Mouse (Mus musculus): ENCODE measurements around the gene Hsd17b11. TPM values are rescaled to one million over a fixed set of nuclear protein-coding genes. Genes with fewer than 3 reads are reported as not detected.

Gene Hsd17b11
- polyA plus RNA-seq, 1 experiment from 2014 or later, result 3.7 TPM

DNA sequence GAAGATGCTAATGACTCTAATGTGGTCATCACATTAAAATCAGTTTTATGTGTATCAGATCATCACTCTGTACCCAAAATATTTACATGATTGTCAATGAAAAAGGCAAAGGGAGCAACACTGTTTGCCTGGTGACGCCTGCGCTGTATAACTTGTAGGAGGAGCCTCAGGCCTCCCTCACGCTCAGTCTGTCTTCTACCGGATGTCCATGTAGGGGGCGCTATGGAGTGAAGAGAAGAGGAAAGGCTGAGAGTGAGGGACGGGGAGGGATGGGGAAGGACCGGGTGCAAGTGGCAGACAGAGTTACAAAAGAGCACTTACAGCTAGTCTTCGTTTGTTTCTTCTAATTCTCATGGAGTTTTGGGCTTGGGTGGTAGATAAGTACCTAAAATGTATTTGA lies 31.2 kb upstream of the Hsd17b11 start:
- Histone ChIP-seq H3K27ac (no peak overlapping the region), H3K4me2 (replicated peaks) (no peak overlapping the region), H3K9me3 (no peaks in the 10 kb centered on the region), H3K27me3 (no peaks in the 10 kb centered on the region), H3K36me3 (peaks cover 40% of the 10 kb centered on the region), H3K4me3 (no peak overlapping the region), H3K4me1 (0 out of 2 replicates have a peak, but pooled peaks cover under 1% of the 10 kb centered on the region), H3K9ac (no peak overlapping the region)
- WGBS, result 55% methylated on average over 8 of the region's 8 CpGs
- no peak for ATAC-seq (ENCODE audit: insufficient number of reproducible peaks, insufficient read depth, low FRiP score, low TSS enrichment)

DNA sequence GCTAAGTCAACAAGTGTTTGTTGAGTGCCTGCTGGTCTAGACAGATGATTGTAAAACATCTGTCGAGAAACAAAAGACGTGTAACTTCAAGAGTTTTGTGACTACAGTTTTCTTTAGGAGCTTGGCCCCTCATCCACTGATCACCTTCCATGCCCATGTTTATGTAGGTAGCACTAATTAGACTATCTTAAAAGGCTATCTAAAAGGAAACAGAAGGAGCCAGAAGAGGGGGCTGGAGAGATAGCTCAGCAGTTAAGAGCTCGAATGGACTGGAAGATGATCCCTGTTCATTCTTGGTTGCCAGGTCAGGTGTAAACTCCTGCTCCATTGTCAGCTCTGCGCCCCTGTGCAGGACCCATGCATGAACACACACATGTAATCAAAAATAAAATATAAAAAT lies 26.4 kb upstream of the Hsd17b11 start:
- Histone ChIP-seq H3K4me3 (peak overlapping the region; percentile 74), H3K9me3 (no peaks in the 10 kb centered on the region), H3K27ac (no peak overlapping the region), H3K36me3 (peaks cover 27% of the 10 kb centered on the region), H3K27me3 (no peaks in the 10 kb centered on the region), H3K9ac (no peak overlapping the region), H3K4me2 (replicated peaks) (peak overlapping the region; percentile 71), H3K4me1 (0 out of 2 replicates have a peak, but pooled peaks cover 3% of the 10 kb centered on the region)
- no peak for ATAC-seq (ENCODE audit: insufficient number of reproducible peaks, insufficient read depth, low FRiP score, low TSS enrichment)
- 53% methylated on average over 4 of the region's 4 CpGs for WGBS

- peak overlapping the region; percentile 67 for H3K9ac ChIP-seq
- peak overlapping the region; percentile 71 for H3K4me2 ChIP-seq (replicated peaks)
- peaks cover 22% of the 10 kb centered on the region for H3K36me3 ChIP-seq
- no peak for ATAC-seq (ENCODE audit: insufficient number of reproducible peaks, insufficient read depth, low FRiP score, low TSS enrichment)
- no peaks in the 10 kb centered on the region for H3K27me3 ChIP-seq
- peak overlapping the region; percentile 88 for H3K27ac ChIP-seq
- H3K4me3 ChIP-seq, result peak overlapping the region; percentile 74
- 7% methylated on average over 19 of the region's 19 CpGs for WGBS
- no peaks in the 10 kb centered on the region for H3K9me3 ChIP-seq
- 0 out of 2 replicates have a peak, but pooled peaks cover 3% of the 10 kb centered on the region for H3K4me1 ChIP-seq
Measured at GRCm38 (mm10) chr5:104047200-104048105, 25.7 kb upstream of the Hsd17b11 start.

GRCm38 (mm10) chr5:104046256-104047199 lies 24.8 kb upstream of the Hsd17b11 start, which contains the start of gene Nudt9:
Gene Nudt9 (plus strand): TSS chr5:104046306.
- Histone ChIP-seq H3K9me3 (no peaks in the 10 kb centered on the region), H3K4me3 (peak within 1 kb of the TSS; percentile 74), H3K36me3 (peaks cover 13% of the 10 kb centered on the region), H3K4me1 (0 out of 2 replicates have a peak, but pooled peaks cover 3% of the 10 kb centered on the region), H3K4me2 (replicated peaks) (peak within 1 kb of the TSS; percentile 71), H3K27me3 (no peaks in the 10 kb centered on the region), H3K27ac (peak within 1 kb of the TSS; percentile 88), H3K9ac (peak within 1 kb of the TSS; percentile 67)
- peak; percentile 98 for ATAC-seq (ENCODE audit: insufficient number of reproducible peaks, insufficient read depth, low FRiP score, low TSS enrichment)
- WGBS, result 5% methylated on average over 90 of the region's 90 CpGs

DNA sequence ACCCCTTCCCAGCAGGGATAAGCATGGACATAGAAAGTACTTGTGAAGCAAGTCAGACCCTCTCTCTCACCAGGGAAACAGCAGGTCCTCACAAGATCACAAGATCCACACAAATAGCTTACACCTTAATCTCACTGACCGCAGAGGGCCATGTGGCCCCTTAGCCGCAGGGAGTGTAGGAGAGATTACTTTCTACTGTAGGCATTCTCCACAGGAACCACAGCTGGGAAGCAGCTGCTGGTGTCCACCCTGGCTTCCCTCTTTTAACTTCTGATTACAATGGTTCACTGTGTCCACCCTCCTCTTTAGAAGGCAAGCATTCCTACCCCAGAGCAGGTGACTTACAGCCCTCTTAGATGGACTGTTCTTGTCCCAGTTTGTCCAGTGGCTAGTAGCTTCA lies 22.0 kb upstream of the Hsd17b11 start:
- 67% methylated on average over 2 of the region's 2 CpGs for WGBS
- Histone ChIP-seq H3K27ac (no peak overlapping the region), H3K9me3 (no peaks in the 10 kb centered on the region), H3K9ac (no peak overlapping the region), H3K4me2 (replicated peaks) (no peak overlapping the region), H3K36me3 (no peaks in the 10 kb centered on the region), H3K27me3 (no peaks in the 10 kb centered on the region), H3K4me3 (no peak overlapping the region), H3K4me1 (0 out of 2 replicates have a peak, but pooled peaks cover 3% of the 10 kb centered on the region)
- no peak for ATAC-seq (ENCODE audit: insufficient number of reproducible peaks, insufficient read depth, low FRiP score, low TSS enrichment)

GRCm38 (mm10) chr5:104042906-104043305 lies 21.2 kb upstream of the Hsd17b11 start:
- WGBS, result 85% methylated on average over 2 of the region's 2 CpGs
- H3K27ac ChIP-seq, result no peak overlapping the region
- no peak for ATAC-seq (ENCODE audit: insufficient number of reproducible peaks, insufficient read depth, low FRiP score, low TSS enrichment)

GRCm38 (mm10) chr5:104039154-104039932 lies 17.6 kb upstream of the Hsd17b11 start:
- no peak overlapping the region for H3K9ac ChIP-seq
- H3K4me2 ChIP-seq (replicated peaks), result no peak overlapping the region
- no peaks in the 10 kb centered on the region for H3K9me3 ChIP-seq
- H3K36me3 ChIP-seq, result no peaks in the 10 kb centered on the region
- WGBS, result 71% methylated on average over 6 of the region's 6 CpGs
- H3K27ac ChIP-seq, result no peak overlapping the region
- no peak overlapping the region for H3K4me3 ChIP-seq
- no peak for ATAC-seq (ENCODE audit: insufficient number of reproducible peaks, insufficient read depth, low FRiP score, low TSS enrichment)
- H3K4me1 ChIP-seq, result no peaks in the 10 kb centered on the region
- H3K27me3 ChIP-seq, result no peaks in the 10 kb centered on the region

More at GRCm38 (mm10) chr5:104042906-104043305, 21.2 kb upstream of the Hsd17b11 start:
- no peaks in the 10 kb centered on the region for H3K9me3 ChIP-seq
- 0 out of 2 replicates have a peak, but pooled peaks cover 3% of the 10 kb centered on the region for H3K4me1 ChIP-seq
- H3K4me2 ChIP-seq (replicated peaks), result no peak overlapping the region
- H3K27me3 ChIP-seq, result no peaks in the 10 kb centered on the region
- no peak overlapping the region for H3K4me3 ChIP-seq
- no peaks in the 10 kb centered on the region for H3K36me3 ChIP-seq
- H3K9ac ChIP-seq, result no peak overlapping the region

DNA sequence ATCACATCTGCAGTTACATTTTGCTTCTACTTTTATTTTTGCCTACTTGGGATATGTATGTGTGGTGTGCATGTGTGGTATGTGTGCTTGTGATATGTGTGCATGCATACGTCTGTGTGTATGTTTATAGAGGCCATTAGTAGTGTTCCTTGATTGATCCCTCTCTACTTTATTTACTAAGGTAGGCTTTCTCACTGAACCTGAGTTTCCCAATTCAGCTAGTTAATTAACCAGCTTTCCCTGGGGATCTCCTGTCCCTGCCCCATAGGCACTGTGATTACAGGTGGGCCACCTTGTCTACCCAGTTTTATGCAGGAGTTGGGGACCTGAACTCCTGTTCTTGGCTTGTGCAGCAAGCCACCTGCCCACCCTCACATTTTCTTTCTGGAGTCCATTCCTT lies 15.0 kb upstream of the Hsd17b11 start:
- no peaks in the 10 kb centered on the region for H3K9me3 ChIP-seq
- no peaks in the 10 kb centered on the region for H3K4me1 ChIP-seq
- no peak for ATAC-seq (ENCODE audit: insufficient number of reproducible peaks, insufficient read depth, low FRiP score, low TSS enrichment)
- H3K9ac ChIP-seq, result no peak overlapping the region
- H3K27ac ChIP-seq, result no peak overlapping the region
- H3K4me3 ChIP-seq, result no peak overlapping the region
- no peak overlapping the region for H3K4me2 ChIP-seq (replicated peaks)
- no peaks in the 10 kb centered on the region for H3K36me3 ChIP-seq
- H3K27me3 ChIP-seq, result no peaks in the 10 kb centered on the region
- WGBS, result 82% methylated on average over 1 of the region's 1 CpGs

- no peaks in the 10 kb centered on the region for H3K36me3 ChIP-seq
- H3K4me1 ChIP-seq, result no peaks in the 10 kb centered on the region
- WGBS, result 56% methylated on average over 1 of the region's 1 CpGs
- no peaks in the 10 kb centered on the region for H3K9me3 ChIP-seq
- H3K4me3 ChIP-seq, result no peak overlapping the region
- H3K27ac ChIP-seq, result no peak overlapping the region
- ATAC-seq (ENCODE audit: insufficient number of reproducible peaks, insufficient read depth, low FRiP score, low TSS enrichment), result no peak
- H3K27me3 ChIP-seq, result no peaks in the 10 kb centered on the region
- no peak overlapping the region for H3K4me2 ChIP-seq (replicated peaks)
- no peak overlapping the region for H3K9ac ChIP-seq
Measured at GRCm38 (mm10) chr5:104035824-104036223, 14.1 kb upstream of the Hsd17b11 start.

GRCm38 (mm10) chr5:104035066-104035465 lies 13.3 kb upstream of the Hsd17b11 start:
- H3K4me3 ChIP-seq, result no peak overlapping the region
- H3K36me3 ChIP-seq, result no peaks in the 10 kb centered on the region
- ATAC-seq (ENCODE audit: insufficient number of reproducible peaks, insufficient read depth, low FRiP score, low TSS enrichment), result no peak
- no peaks in the 10 kb centered on the region for H3K27me3 ChIP-seq
- no peak overlapping the region for H3K9ac ChIP-seq
- H3K4me1 ChIP-seq, result no peaks in the 10 kb centered on the region
- no peak overlapping the region for H3K4me2 ChIP-seq (replicated peaks)
- H3K27ac ChIP-seq, result no peak overlapping the region
- no peaks in the 10 kb centered on the region for H3K9me3 ChIP-seq

Data from embryonic facial prominence, embryonic 12.5 days (tissue).